Mouse (Mus musculus): ENCODE measurements at regions not wholly inside any gene's neighbourhood (a gene's known extent, or its start where the extent isn't known, plus 50 kb on each side); places are given as distances from the start of the nearest gene placed in this dataset.

DNA sequence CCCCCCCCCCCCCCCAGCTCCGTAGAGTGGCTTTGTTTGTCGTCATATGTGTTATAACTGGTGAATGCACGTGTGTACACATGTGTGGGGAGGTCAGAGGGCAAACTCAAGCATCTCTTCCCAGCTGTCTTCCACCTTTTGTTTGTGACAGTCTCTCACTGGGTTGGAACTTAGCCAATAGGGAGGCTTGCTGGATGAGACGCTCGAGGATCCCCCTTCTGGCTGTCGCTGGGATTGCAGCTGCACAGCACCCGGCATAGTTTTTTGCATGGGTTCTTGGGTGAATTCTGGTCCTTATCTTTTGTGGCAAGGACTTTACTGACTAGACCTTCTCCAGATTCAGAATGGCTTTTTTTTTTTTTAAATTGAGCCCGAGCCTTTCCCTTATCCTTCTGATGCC is 77.1 kb upstream of the Gjb5 start:
- Histone ChIP-seq H3K9me3 (replicated peaks; ENCODE audit: low read length) (peaks cover 74% of the 10 kb centered on the region), H3K9ac (ENCODE audit: insufficient read depth, low read depth) (no peak overlapping the region), H3K27me3 (replicated peaks) (no peaks in the 10 kb centered on the region), H3K4me3 (replicated peaks in 1 of 3; ENCODE audit: low read depth in 2 of 3, low read length in 2 of 3, poor library complexity in 1 of 3) (no peak overlapping the region), H3K27ac (ENCODE audit: insufficient read depth, low read depth) (no peak overlapping the region), H3K4me2 (ENCODE audit: insufficient read depth, low read depth, poor library complexity, severe bottlenecking) (no peak overlapping the region), H3K36me3 (replicated peaks in 1 of 2; ENCODE audit: control insufficient read depth in 1 of 2, insufficient read depth in 1 of 2, low read length in 1 of 2) (no peaks in the 10 kb centered on the region), H3K79me2 (replicated peaks; ENCODE audit: control insufficient read depth, extremely low read depth, insufficient read depth, poor library complexity, severe bottlenecking) (no peaks in the 10 kb centered on the region), H3K4me1 (ENCODE audit: control insufficient read depth in 1 of 2, insufficient read depth in 2 of 2) (no peaks in the 10 kb centered on the region)
- in situ Hi-C loops (cut with MboI; ENCODE audit: low pct_ligation_motif_present, low pct_unique_long_range_greater_than_20kb, low sequenced_read_pairs): no loop called here
- no peak for DNase-seq (ENCODE audit: extremely low read depth)
- dilution Hi-C loops (cut with MboI; ENCODE audit: extremely low pct_ligation_motif_present, extremely low pct_unique_long_range_greater_than_20kb, low sequenced_read_pairs): no loop called here
- TF ChIP-seq SIN3A (IDR thresholded peaks at IDR 0.05; ENCODE audit: low read length): no peak
- no peak for TF ChIP-seq EP300 (IDR thresholded peaks at IDR 0.05; ENCODE audit: low read length)
- no peak for TF ChIP-seq MYC (IDR thresholded peaks at IDR 0.05; ENCODE audit: low read depth, low read length)
- no peak for TF ChIP-seq MAX (IDR thresholded peaks at IDR 0.05; ENCODE audit: low read length)
- no peak for TF ChIP-seq TCF12 (IDR thresholded peaks at IDR 0.05; ENCODE audit: low read depth, low read length)
- no peak for TF ChIP-seq ZC3H11A (IDR thresholded peaks at IDR 0.05; ENCODE audit: low read depth, low read length)
- no peak for TF ChIP-seq RCOR1 (conservative IDR thresholded peaks at IDR 0.05; ENCODE audit: low read depth, low read length)
- no peak for TF ChIP-seq ZKSCAN1 (IDR thresholded peaks at IDR 0.05; ENCODE audit: borderline replicate concordance, low read depth, low read length)
- TF ChIP-seq GABPA (IDR thresholded peaks at IDR 0.05; ENCODE audit: insufficient replicate concordance, low read depth, low read length): no peak
- no peak for TF ChIP-seq NRF1 (IDR thresholded peaks at IDR 0.05; ENCODE audit: low read depth, low read length)
- TF ChIP-seq KAT2A (IDR thresholded peaks at IDR 0.05; ENCODE audit: insufficient replicate concordance, low read length): no peak
- no peak for TF ChIP-seq MEF2A (IDR thresholded peaks at IDR 0.05; ENCODE audit: borderline replicate concordance, low read depth, low read length)
- no peak for TF ChIP-seq ETS1 (conservative IDR thresholded peaks at IDR 0.05; ENCODE audit: low read depth, low read length)
- no peak for TF ChIP-seq MAFK (IDR thresholded peaks at IDR 0.05; ENCODE audit: insufficient replicate concordance, low read length)
- TF ChIP-seq MXI1 (IDR thresholded peaks at IDR 0.05; ENCODE audit: low read depth, low read length): no peak
- TF ChIP-seq CTCF (conservative IDR thresholded peaks at IDR 0.05 in 1 of 2, IDR thresholded peaks at IDR 0.05 in 1 of 2; ENCODE audit: low read depth in 2 of 2, low read length in 2 of 2): no peak; a peak in 1 of 4 replicates
- TF ChIP-seq ZMIZ1 (IDR thresholded peaks at IDR 0.05; ENCODE audit: low read depth, low read length): no peak

DNA sequence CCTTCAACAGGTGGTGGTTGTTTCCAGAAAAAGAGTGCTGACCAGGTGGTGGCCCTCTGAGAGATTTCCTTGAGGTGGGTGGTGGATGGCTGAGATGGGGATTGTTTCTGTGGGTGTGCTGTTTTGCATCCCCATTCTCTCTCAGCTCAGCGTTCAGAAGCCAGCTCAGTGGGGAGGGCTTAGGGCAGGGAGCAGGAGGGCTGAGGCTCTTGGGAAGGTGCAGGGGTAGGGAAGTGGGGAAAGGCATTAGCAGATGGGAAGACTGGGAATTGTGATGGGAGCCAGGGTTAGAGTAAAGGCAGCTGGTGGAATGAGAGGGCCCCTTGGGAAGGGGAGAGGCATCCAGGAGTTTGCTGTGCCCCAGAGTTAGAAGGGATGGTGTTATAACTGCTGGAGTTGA is 72.3 kb upstream of the Gjb5 start:
- in situ Hi-C loops (cut with MboI; ENCODE audit: low pct_ligation_motif_present, low pct_unique_long_range_greater_than_20kb, low sequenced_read_pairs) (no loop called here), dilution Hi-C loops (cut with MboI; ENCODE audit: extremely low pct_ligation_motif_present, extremely low pct_unique_long_range_greater_than_20kb, low sequenced_read_pairs) (no loop called here)
- Histone ChIP-seq H3K4me1 (ENCODE audit: control insufficient read depth in 1 of 2, insufficient read depth in 2 of 2) (no peaks in the 10 kb centered on the region), H3K9ac (ENCODE audit: insufficient read depth, low read depth) (no peak overlapping the region), H3K4me2 (ENCODE audit: insufficient read depth, low read depth, poor library complexity, severe bottlenecking) (no peak overlapping the region), H3K4me3 (replicated peaks in 1 of 3; ENCODE audit: low read depth in 2 of 3, low read length in 2 of 3, poor library complexity in 1 of 3) (no peak overlapping the region), H3K79me2 (replicated peaks; ENCODE audit: control insufficient read depth, extremely low read depth, insufficient read depth, poor library complexity, severe bottlenecking) (no peaks in the 10 kb centered on the region), H3K27ac (ENCODE audit: insufficient read depth, low read depth) (no peak overlapping the region), H3K36me3 (replicated peaks in 1 of 2; ENCODE audit: control insufficient read depth in 1 of 2, insufficient read depth in 1 of 2, low read length in 1 of 2) (no peaks in the 10 kb centered on the region), H3K9me3 (replicated peaks; ENCODE audit: low read length) (peaks cover 75% of the 10 kb centered on the region), H3K27me3 (replicated peaks) (no peaks in the 10 kb centered on the region)
- no peak for DNase-seq (ENCODE audit: extremely low read depth)
- TF ChIP-seq MXI1 (IDR thresholded peaks at IDR 0.05; ENCODE audit: low read depth, low read length): no peak
- TF ChIP-seq ZMIZ1 (IDR thresholded peaks at IDR 0.05; ENCODE audit: low read depth, low read length): no peak
- no peak for TF ChIP-seq ELF1 (IDR thresholded peaks at IDR 0.05; ENCODE audit: low read depth, low read length)
- no peak for TF ChIP-seq UBTF (IDR thresholded peaks at IDR 0.05; ENCODE audit: low read depth, low read length)
- TF ChIP-seq TCF12 (IDR thresholded peaks at IDR 0.05; ENCODE audit: low read depth, low read length): no peak
- no peak for TF ChIP-seq POLR2A (IDR thresholded peaks at IDR 0.05; ENCODE audit: low read depth, low read length)
- TF ChIP-seq IRF4 (IDR thresholded peaks at IDR 0.05; ENCODE audit: low read depth, low read length): no peak
- no peak for TF ChIP-seq USF2 (conservative IDR thresholded peaks at IDR 0.05; ENCODE audit: low read depth, low read length)
- TF ChIP-seq PAX5 (IDR thresholded peaks at IDR 0.05; ENCODE audit: low read length): no peak
- TF ChIP-seq CHD2 (IDR thresholded peaks at IDR 0.05; ENCODE audit: low read length): no peak
- no peak for TF ChIP-seq EP300 (IDR thresholded peaks at IDR 0.05; ENCODE audit: low read length)
- TF ChIP-seq MEF2A (IDR thresholded peaks at IDR 0.05; ENCODE audit: borderline replicate concordance, low read depth, low read length): no peak
- no peak for TF ChIP-seq MYC (IDR thresholded peaks at IDR 0.05; ENCODE audit: low read depth, low read length)

Measured in CH12.LX (cell line).